Mouse (Mus musculus): Measurements from ENCODE around the gene Oard1. TPM values are rescaled to one million over a fixed set of nuclear protein-coding genes. Genes with fewer than 3 reads are reported as not detected.

The Oard1 gene
- polyA plus RNA-seq, 1 experiment from 2014 or later: 79.4 TPM

Other genes starting within 250 kb of the Oard1 start
- not detected in 2 replicates for gene A530064D06Rik, start 242.7 kb upstream of the Oard1 start, polyA plus RNA-seq (2016; fragmentation: Nextera tagmentation; extraction: Ambion mirVana)
- 0.08 and 0.11 TPM in 2 replicates for gene Trem1, start 177.2 kb upstream of the Oard1 start, polyA plus RNA-seq (2016; fragmentation: Nextera tagmentation; extraction: Ambion mirVana)
- not detected in 2 replicates for gene Trem3, start 162.2 kb upstream of the Oard1 start, polyA plus RNA-seq (2016; fragmentation: Nextera tagmentation; extraction: Ambion mirVana)
- 0.10 TPM in 1 of 2 replicates, not detected in the other for gene Treml4, start 145.7 kb upstream of the Oard1 start, polyA plus RNA-seq (2016; fragmentation: Nextera tagmentation; extraction: Ambion mirVana)
- gene Treml2, start 110.5 kb upstream of the Oard1 start, polyA plus RNA-seq (2016; fragmentation: Nextera tagmentation; extraction: Ambion mirVana): 0.17 and 0.26 TPM in 2 replicates
- 0.17 and 0.22 TPM in 2 replicates for gene B430306N03Rik, start 93.9 kb upstream of the Oard1 start, polyA plus RNA-seq (2016; fragmentation: Nextera tagmentation; extraction: Ambion mirVana)
- gene Trem2, start 63.6 kb upstream of the Oard1 start, polyA plus RNA-seq (2016; fragmentation: Nextera tagmentation; extraction: Ambion mirVana): 2.2 and 4.1 TPM in 2 replicates
- gene Treml1, start 50.1 kb upstream of the Oard1 start, polyA plus RNA-seq (2016; fragmentation: Nextera tagmentation; extraction: Ambion mirVana): 1.6 and 2.1 TPM in 2 replicates
- gene Nfya, start 108 bp upstream of the Oard1 start, polyA plus RNA-seq (2016; fragmentation: Nextera tagmentation; extraction: Ambion mirVana): 15.4 and 17.2 TPM in 2 replicates
- gene Apobec2, start 22.9 kb downstream of the Oard1 start, polyA plus RNA-seq (2016; fragmentation: Nextera tagmentation; extraction: Ambion mirVana): 0.59 and 0.85 TPM in 2 replicates
- 1.8 TPM in 2 replicates for gene Tspo2, start 41.5 kb downstream of the Oard1 start, polyA plus RNA-seq (2016; fragmentation: Nextera tagmentation; extraction: Ambion mirVana)
- 0.08 and 0.22 TPM in 2 replicates for gene Unc5cl, start 44.9 kb downstream of the Oard1 start, polyA plus RNA-seq (2016; fragmentation: Nextera tagmentation; extraction: Ambion mirVana)

All from midbrain, embryonic 12.5 days (tissue).